Mouse (Mus musculus) brain, embryonic 14.5 days (tissue): ENCODE results near the gene Ppp1r12a. TPM values are rescaled to one million over a fixed set of nuclear protein-coding genes. Genes with fewer than 3 reads are reported as not detected.
A peak's percentile ranks its signal among the peaks of the same experiment; 100 is the strongest.

ENCODE experiments used
- DNase-seq: peaks from one replicate; pipeline ENCODE4 v3.0.0-alpha.2; 2011; ENCODE audit warnings: low read depth
- CTCF ChIP-seq: fragments of 200-500 bp; IDR thresholded peaks from 2 replicates; pipeline ENCODE4 v1.5.1; 2012; ENCODE audit warnings: inconsistent platforms, mild to moderate bottlenecking, moderate library complexity, borderline replicate concordance; ENCODE audit not compliant: insufficient read depth, insufficient read length; ENCODE audit errors: extremely low read depth
- POLR2A ChIP-seq: fragments of 200-500 bp; IDR thresholded peaks from 2 replicates; pipeline ENCODE4 v1.6.1; 2012; ENCODE audit warnings: mild to moderate bottlenecking, inconsistent platforms, borderline replicate concordance; ENCODE audit not compliant: poor library complexity, insufficient read depth, insufficient read length, severe bottlenecking; ENCODE audit errors: extremely low read depth
- polyA plus RNA-seq: library from polyadenylated mRNA; depleted of rRNA; stranded (reverse); fragments of >200 nt; gene quantifications from 2 replicates; pipeline ENCODE4 v1.2.3, GENCODE M21; 2012; rRNA removed

Gene Ppp1r12a
- 52.3 and 66.0 TPM in 2 replicates for polyA plus RNA-seq

- no peak for TF ChIP-seq CTCF
- peak; percentile 99 for TF ChIP-seq POLR2A
- peak; percentile 97 for DNase-seq
These were observed at the start of gene Ppp1r12a for GRCm38 (mm10) chr10:108161261-108162256. Gene Ppp1r12a (plus strand): TSS chr10:108162193.

GRCm38 (mm10) chr10:108113361-108114237 lies 48.4 kb upstream of the Ppp1r12a start:
- TF ChIP-seq POLR2A (no peak), CTCF (no peak)
- peak; percentile 48 for DNase-seq

- no peak for TF ChIP-seq CTCF
- TF ChIP-seq POLR2A, result no peak
- DNase-seq, result peak; percentile 18
These were observed 43.5 kb upstream of the Ppp1r12a start for GRCm38 (mm10) chr10:108118200-108119163.

- DNase-seq, result no peak
- TF ChIP-seq CTCF, result no peak
- TF ChIP-seq POLR2A, result no peak
These were observed 42.6 kb upstream of the Ppp1r12a start for GRCm38 (mm10) chr10:108119416-108119815.

- DNase-seq, result no peak
- TF ChIP-seq POLR2A, result no peak
- TF ChIP-seq CTCF, result no peak
These were observed 36.9 kb upstream of the Ppp1r12a start for GRCm38 (mm10) chr10:108124934-108125599.

GRCm38 (mm10) chr10:108129167-108129566 lies 32.8 kb upstream of the Ppp1r12a start:
- no peak for DNase-seq
- TF ChIP-seq CTCF (no peak), POLR2A (no peak)

GRCm38 (mm10) chr10:108131858-108132257 lies 30.1 kb upstream of the Ppp1r12a start:
- no peak for DNase-seq
- no peak for TF ChIP-seq POLR2A
- TF ChIP-seq CTCF, result no peak

- TF ChIP-seq CTCF (no peak), POLR2A (no peak)
- DNase-seq, result peak; percentile 63
These were observed 28.7 kb upstream of the Ppp1r12a start for GRCm38 (mm10) chr10:108133253-108133652.

- DNase-seq, result peak; percentile 77
- TF ChIP-seq POLR2A, result no peak
- no peak for TF ChIP-seq CTCF
These were observed 28.2 kb upstream of the Ppp1r12a start for GRCm38 (mm10) chr10:108133745-108134144.

GRCm38 (mm10) chr10:108138347-108138746 lies 23.6 kb upstream of the Ppp1r12a start:
- TF ChIP-seq POLR2A, result no peak
- no peak for TF ChIP-seq CTCF
- DNase-seq, result no peak
